Mouse (Mus musculus) liver, postnatal 0 days (tissue): ENCODE measurements at regions not wholly inside any gene's neighbourhood (a gene's known extent, or its start where the extent isn't known, plus 50 kb on each side); places are given as distances from the start of the nearest gene placed in this dataset.

Experiments used
- CTCF ChIP-seq: sonication (generic); IDR thresholded peaks from 2 replicates; pipeline ENCODE4 v1.5.1; 2016; ENCODE audit warnings: antibody characterized with exemption, low read depth
- EP300 ChIP-seq: IDR thresholded peaks from 2 replicates; pipeline ENCODE4 v1.6.1; 2016; ENCODE audit warnings: antibody characterized with exemption, low read depth, mild to moderate bottlenecking

DNA sequence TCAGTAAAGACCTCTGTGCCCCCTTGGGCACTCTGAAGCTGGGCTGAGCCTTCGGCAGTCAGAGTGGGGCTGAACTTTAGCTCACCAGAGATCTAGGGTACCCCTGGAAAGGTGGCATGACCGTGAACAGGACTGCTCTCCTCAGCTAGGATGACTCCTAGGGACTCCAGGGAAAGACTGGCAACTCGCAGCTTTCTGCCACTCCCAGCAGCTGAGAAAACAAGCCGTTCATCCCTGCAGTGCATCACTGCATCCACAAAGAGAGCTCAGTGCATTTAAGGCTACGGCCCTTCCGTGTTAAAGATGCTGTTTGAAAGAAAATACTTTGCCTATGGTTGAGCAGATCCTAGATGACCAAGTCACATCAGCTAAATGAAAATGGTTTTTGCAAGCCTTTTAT is 126.4 kb downstream of the Mreg start:
- TF ChIP-seq CTCF (no peak), EP300 (no peak)
